Mouse (Mus musculus) liver (tissue): ENCODE data around the gene Kif17.
A peak's percentile ranks its signal among the peaks of the same experiment; 100 is the strongest.

Source experiments
- DNase-seq: peaks from one replicate; pipeline ENCODE4 v3.0.0-alpha.2; 2020; ENCODE audit warnings: mixed read lengths

The Kif17 gene

GRCm38 (mm10) chr4:138250088-138250960, at the start of gene Kif17, which contains the start of gene Sh2d5:
TSS of gene Kif17 (plus strand) at chr4:138250435.
TSS of gene Sh2d5 (plus strand) at chr4:138250403.
- DNase-seq = peak; percentile 84

GRCm38 (mm10) chr4:138200769-138201168, 49.5 kb upstream of the Kif17 start:
- DNase-seq = no peak

- no peak for DNase-seq
Observed at GRCm38 (mm10) chr4:138201696-138202095, 48.5 kb upstream of the Kif17 start.

GRCm38 (mm10) chr4:138210116-138210515, 40.1 kb upstream of the Kif17 start:
- DNase-seq = no peak

GRCm38 (mm10) chr4:138213861-138214260, 36.4 kb upstream of the Kif17 start:
- no peak for DNase-seq

GRCm38 (mm10) chr4:138215671-138216199, 34.5 kb upstream of the Kif17 start:
- DNase-seq = no peak

- peak; percentile 85 for DNase-seq
Observed at GRCm38 (mm10) chr4:138216200-138216890, 33.9 kb upstream of the Kif17 start, which contains the start of gene Hp1bp3. TSS of gene Hp1bp3 (plus strand) at chr4:138216296.

- DNase-seq = peak; percentile 98
Observed at GRCm38 (mm10) chr4:138216891-138217392, 33.3 kb upstream of the Kif17 start.

- no peak for DNase-seq
Observed at GRCm38 (mm10) chr4:138217441-138217840, 32.8 kb upstream of the Kif17 start.

GRCm38 (mm10) chr4:138217951-138218685, 32.1 kb upstream of the Kif17 start:
- peak; percentile 29 for DNase-seq

- DNase-seq = peak; percentile 26
Observed at GRCm38 (mm10) chr4:138219331-138219730, 30.9 kb upstream of the Kif17 start.

- no peak for DNase-seq
Observed at GRCm38 (mm10) chr4:138220761-138221160, 29.5 kb upstream of the Kif17 start.

GRCm38 (mm10) chr4:138221406-138221805, 28.8 kb upstream of the Kif17 start:
- no peak for DNase-seq

- DNase-seq = no peak
Observed at GRCm38 (mm10) chr4:138222396-138222795, 27.8 kb upstream of the Kif17 start.

- no peak for DNase-seq
Observed at GRCm38 (mm10) chr4:138223623-138224022, 26.6 kb upstream of the Kif17 start.

- no peak for DNase-seq
Observed at GRCm38 (mm10) chr4:138246756-138247665, 3.2 kb upstream of the Kif17 start.

GRCm38 (mm10) chr4:138251819-138252218, 1.6 kb downstream of the Kif17 start:
- DNase-seq = peak; percentile 26

- no peak for DNase-seq
Observed at GRCm38 (mm10) chr4:138252231-138252630, 2.0 kb downstream of the Kif17 start.

- peak; percentile 24 for DNase-seq
Observed at GRCm38 (mm10) chr4:138257116-138257687, 7.0 kb downstream of the Kif17 start.

- DNase-seq = no peak
Observed at GRCm38 (mm10) chr4:138258663-138259062, 8.4 kb downstream of the Kif17 start.

- DNase-seq = peak; percentile 23
Observed at GRCm38 (mm10) chr4:138259482-138259881, 9.2 kb downstream of the Kif17 start.
